Mouse (Mus musculus) lung, embryonic 16.5 days (tissue): ENCODE results near the gene Pam16. TPM values are rescaled to one million over a fixed set of nuclear protein-coding genes. Genes with fewer than 3 reads are reported as not detected.

ENCODE experiments used
- ATAC-seq: fragments of 200-750 bp; cut with Nextera tagmentation; 2 replicates; pipeline ENCODE4 v1.8.0; 2017; ENCODE audit warnings: low read depth, mild to moderate bottlenecking, moderate library complexity
- H3K27ac ChIP-seq: fragments of 300-500 bp; sonication (generic); 2 replicates; pipeline ENCODE4 v1.5.1; 2014; ENCODE audit warnings: mild to moderate bottlenecking, control low read depth, low read length
- H3K27me3 ChIP-seq: fragments of 300-500 bp; sonication (generic); 2 replicates; pipeline ENCODE4 v1.6.1; 2014; ENCODE audit warnings: low read depth, low read length, mixed read lengths; ENCODE audit not compliant: control insufficient read depth, insufficient read depth
- H3K36me3 ChIP-seq: fragments of 300-500 bp; sonication (generic); 2 replicates; pipeline ENCODE4 v1.6.1; 2014; ENCODE audit warnings: low read length; ENCODE audit not compliant: control insufficient read depth, insufficient read depth
- H3K4me1 ChIP-seq: fragments of 300-500 bp; sonication (generic); replicated peaks from 2 replicates; pipeline ENCODE4 v1.6.1; 2014; ENCODE audit warnings: low read length, mixed read lengths; ENCODE audit not compliant: control insufficient read depth, insufficient read depth
- H3K4me2 ChIP-seq: fragments of 300-500 bp; sonication (generic); 2 replicates; pipeline ENCODE4 v1.6.1; 2014; ENCODE audit warnings: low read depth, low read length, control low read depth
- H3K4me3 ChIP-seq: fragments of 300-500 bp; sonication (generic); 2 replicates; pipeline ENCODE4 v1.5.1; 2014; ENCODE audit warnings: mild to moderate bottlenecking, low read length, control low read depth
- H3K9ac ChIP-seq: fragments of 300-500 bp; sonication (generic); 2 replicates; pipeline ENCODE4 v1.6.1; 2014; ENCODE audit warnings: low read length, control low read depth
- H3K9me3 ChIP-seq: fragments of 300-500 bp; sonication (generic); 2 replicates; pipeline ENCODE4 v1.6.1; 2016; ENCODE audit warnings: low read length; ENCODE audit not compliant: control insufficient read depth
- WGBS: fragments of 180-500 bp; shearing (Covaris S2); extraction: QIAGEN DNeasy Blood & Tissue Kit; methylation state at CpG from one replicate; pipeline ENCODE4 v1.1.7; 2014; 5-methylcytosine and 5-hydroxymethylcytosine counted together
- polyA plus RNA-seq: library from polyadenylated mRNA; unstranded; fragments of >200 nt; fragmentation: Nextera tagmentation; extraction: Ambion mirVana; gene quantifications from 2 replicates; pipeline ENCODE4 v1.2.1, GENCODE M21; 2015

The Pam16 gene
- polyA plus RNA-seq, 1 experiment from 2014 or later = 96.2 TPM

- 55% methylated on average over 9 of the region's 9 CpGs for WGBS
- H3K27me3 ChIP-seq = no peaks in the 10 kb centered on the region
- no peak overlapping the region for H3K9ac ChIP-seq
- H3K4me2 ChIP-seq = no peak overlapping the region
- no peaks in the 10 kb centered on the region for H3K9me3 ChIP-seq
- H3K4me3 ChIP-seq = no peak overlapping the region
- peaks cover 14% of the 10 kb centered on the region for H3K36me3 ChIP-seq
- peaks cover 21% of the 10 kb centered on the region for H3K4me1 ChIP-seq
- ATAC-seq = peak; percentile 31; the same call in 1 of the 2 replicates
- peak overlapping the region; percentile 51 for H3K27ac ChIP-seq
Observed at GRCm38 (mm10) chr16:4656571-4657081, 31.8 kb upstream of the Pam16 start.

- Histone ChIP-seq H3K9ac (no peak overlapping the region), H3K4me2 (no peak overlapping the region), H3K27ac (peak overlapping the region; percentile 51), H3K4me1 (peaks cover 23% of the 10 kb centered on the region), H3K36me3 (0 out of 2 replicates have a peak, but pooled peaks cover 10% of the 10 kb centered on the region), H3K27me3 (no peaks in the 10 kb centered on the region), H3K4me3 (no peak overlapping the region), H3K9me3 (no peaks in the 10 kb centered on the region)
- WGBS = 24% methylated on average over 11 of the region's 11 CpGs
- peak; percentile 27 for ATAC-seq
Observed at GRCm38 (mm10) chr16:4655764-4656570, 31.2 kb upstream of the Pam16 start.

- WGBS = 55% methylated on average over 4 of the region's 4 CpGs
- ATAC-seq = 0 out of 2 replicates have a peak, but pooled peaks have one; percentile 24
- H3K36me3 ChIP-seq = peaks cover 13% of the 10 kb centered on the region; the same call in 1 of the 2 replicates
- H3K4me2 ChIP-seq = no peak overlapping the region
- H3K27ac ChIP-seq = peak overlapping the region; percentile 51
- peaks cover 23% of the 10 kb centered on the region for H3K4me1 ChIP-seq
- no peaks in the 10 kb centered on the region for H3K27me3 ChIP-seq
- no peak overlapping the region for H3K9ac ChIP-seq
- H3K4me3 ChIP-seq = no peak overlapping the region
- H3K9me3 ChIP-seq = no peaks in the 10 kb centered on the region
Observed at GRCm38 (mm10) chr16:4655251-4655734, 30.5 kb upstream of the Pam16 start.

GRCm38 (mm10) chr16:4654706-4655105, 29.9 kb upstream of the Pam16 start:
- Histone ChIP-seq H3K9ac (no peak overlapping the region), H3K4me3 (no peak overlapping the region), H3K9me3 (no peaks in the 10 kb centered on the region), H3K27me3 (no peaks in the 10 kb centered on the region), H3K4me1 (peaks cover 23% of the 10 kb centered on the region), H3K36me3 (peaks cover 19% of the 10 kb centered on the region), H3K4me2 (no peak overlapping the region), H3K27ac (no peak overlapping the region)
- 77% methylated on average over 10 of the region's 10 CpGs for WGBS
- no peak for ATAC-seq

- no peak for ATAC-seq
- peaks cover 33% of the 10 kb centered on the region for H3K36me3 ChIP-seq
- no peak overlapping the region for H3K4me2 ChIP-seq
- no peak overlapping the region for H3K4me3 ChIP-seq
- H3K4me1 ChIP-seq = peaks cover 17% of the 10 kb centered on the region
- H3K27ac ChIP-seq = no peak overlapping the region
- no peaks in the 10 kb centered on the region for H3K9me3 ChIP-seq
- H3K27me3 ChIP-seq = no peaks in the 10 kb centered on the region
- no peak overlapping the region for H3K9ac ChIP-seq
- WGBS = 60% methylated on average over 4 of the region's 4 CpGs
Observed at GRCm38 (mm10) chr16:4652707-4653416, 28.1 kb upstream of the Pam16 start.

GRCm38 (mm10) chr16:4651624-4652023, 26.8 kb upstream of the Pam16 start:
- Histone ChIP-seq H3K4me2 (no peak overlapping the region), H3K9me3 (no peaks in the 10 kb centered on the region), H3K4me1 (peaks cover 30% of the 10 kb centered on the region), H3K4me3 (no peak overlapping the region), H3K27ac (peak overlapping the region; percentile 32; the same call in 1 of the 2 replicates), H3K9ac (no peak overlapping the region; the same call in 1 of the 2 replicates), H3K36me3 (peaks cover 33% of the 10 kb centered on the region), H3K27me3 (no peaks in the 10 kb centered on the region)
- ATAC-seq = no peak
- WGBS = 75% methylated on average over 7 of the region's 7 CpGs

- Histone ChIP-seq H3K27me3 (no peaks in the 10 kb centered on the region), H3K27ac (peak overlapping the region; percentile 32; the same call in 1 of the 2 replicates), H3K9ac (no peak overlapping the region; the same call in 1 of the 2 replicates), H3K4me1 (peaks cover 30% of the 10 kb centered on the region), H3K36me3 (peaks cover 33% of the 10 kb centered on the region), H3K4me3 (no peak overlapping the region), H3K4me2 (no peak overlapping the region), H3K9me3 (no peaks in the 10 kb centered on the region)
- ATAC-seq = no peak
- WGBS = 79% methylated on average over 1 of the region's 1 CpGs
Observed at GRCm38 (mm10) chr16:4651081-4651480, 26.3 kb upstream of the Pam16 start.

GRCm38 (mm10) chr16:4650161-4650560, 25.4 kb upstream of the Pam16 start:
- H3K27ac ChIP-seq = no peak overlapping the region

GRCm38 (mm10) chr16:4649692-4650091, 24.9 kb upstream of the Pam16 start:
- H3K9me3 ChIP-seq = no peaks in the 10 kb centered on the region
- peaks cover 37% of the 10 kb centered on the region for H3K4me1 ChIP-seq
- H3K27ac ChIP-seq = no peak overlapping the region
- H3K4me3 ChIP-seq = no peak overlapping the region
- WGBS = 85% methylated on average over 11 of the region's 11 CpGs
- peaks cover 36% of the 10 kb centered on the region for H3K36me3 ChIP-seq
- H3K27me3 ChIP-seq = no peaks in the 10 kb centered on the region
- H3K4me2 ChIP-seq = no peak overlapping the region
- ATAC-seq = no peak
- H3K9ac ChIP-seq = no peak overlapping the region

More at GRCm38 (mm10) chr16:4650161-4650560, 25.4 kb upstream of the Pam16 start:
- H3K4me1 ChIP-seq = peaks cover 35% of the 10 kb centered on the region
- H3K4me3 ChIP-seq = no peak overlapping the region
- WGBS = 84% methylated on average over 3 of the region's 3 CpGs
- no peak overlapping the region for H3K9ac ChIP-seq
- H3K27me3 ChIP-seq = no peaks in the 10 kb centered on the region
- ATAC-seq = no peak
- H3K9me3 ChIP-seq = no peaks in the 10 kb centered on the region
- H3K36me3 ChIP-seq = peaks cover 36% of the 10 kb centered on the region
- H3K4me2 ChIP-seq = no peak overlapping the region
